Mouse (Mus musculus) heart, embryonic 13.5 days (tissue): ENCODE data around the gene Tmbim7. TPM values are rescaled to one million over a fixed set of nuclear protein-coding genes. Genes with fewer than 3 reads are reported as not detected.
A peak's percentile ranks its signal among the peaks of the same experiment; 100 is the strongest.
"Not testable (repeated sequence)": the region's sequence is repeated elsewhere in the genome, so short reads cannot be mapped to it uniquely, and the experiment has no call there.

Experiments used
- ATAC-seq: fragments of 200-750 bp; cut with Nextera tagmentation; 2 replicates; pipeline ENCODE4 v1.8.0; 2017; ENCODE audit warnings: moderate TSS enrichment; ENCODE audit not compliant: insufficient number of reproducible peaks, low FRiP score, low TSS enrichment; ENCODE audit errors: extremely low read depth
- H3K27ac ChIP-seq: fragments of 300-500 bp; sonication (generic); replicated peaks from 2 replicates; pipeline ENCODE4 v1.5.1; 2015; ENCODE audit warnings: moderate library complexity, mild to moderate bottlenecking, inconsistent platforms
- H3K27me3 ChIP-seq: fragments of 300-500 bp; sonication (generic); replicated peaks from 2 replicates; pipeline ENCODE4 v1.6.1; 2015; ENCODE audit warnings: mild to moderate bottlenecking, inconsistent platforms
- H3K36me3 ChIP-seq: fragments of 300-500 bp; sonication (generic); 2 replicates; pipeline ENCODE4 v1.6.1; 2015; ENCODE audit warnings: mild to moderate bottlenecking, inconsistent platforms
- H3K4me1 ChIP-seq: fragments of 300-500 bp; sonication (generic); 2 replicates; pipeline ENCODE4 v1.6.1; 2015; ENCODE audit warnings: inconsistent platforms
- H3K4me2 ChIP-seq: fragments of 300-500 bp; sonication (generic); 2 replicates; pipeline ENCODE4 v1.6.1; 2015; ENCODE audit warnings: inconsistent platforms, mild to moderate bottlenecking, moderate library complexity
- H3K4me3 ChIP-seq: fragments of 300-500 bp; sonication (generic); 2 replicates; pipeline ENCODE4 v1.5.1; 2015; ENCODE audit warnings: moderate library complexity, mild to moderate bottlenecking, inconsistent platforms
- H3K9ac ChIP-seq: fragments of 300-500 bp; sonication (generic); 2 replicates; pipeline ENCODE4 v1.6.1; 2015; ENCODE audit warnings: inconsistent platforms, mild to moderate bottlenecking, moderate library complexity
- H3K9me3 ChIP-seq: fragments of 300-500 bp; sonication (generic); 2 replicates; pipeline ENCODE4 v1.6.1; 2016; ENCODE audit warnings: inconsistent platforms
- WGBS: fragments of 180-500 bp; shearing (Covaris S2); methylation state at CpG from one replicate; pipeline ENCODE4 v1.1.7; 2015; ENCODE audit warnings: mixed read lengths; 5-methylcytosine and 5-hydroxymethylcytosine counted together
- polyA plus RNA-seq: library from polyadenylated mRNA; unstranded; fragments of >200 nt; fragmentation: Nextera tagmentation; extraction: Ambion mirVana; gene quantifications from 2 replicates; pipeline ENCODE4 v1.2.1, GENCODE M21; 2015

The Tmbim7 gene
- polyA plus RNA-seq = not detected in 2 replicates

GRCm38 (mm10) chr5:3650881-3651280 is at the start of gene Tmbim7:
Gene Tmbim7, plus strand, starts transcription at chr5:3651181.
- no peaks in the 10 kb centered on the region for H3K9me3 ChIP-seq
- H3K4me2 ChIP-seq = no peak within 1 kb of the TSS
- no peak within 1 kb of the TSS for H3K4me3 ChIP-seq
- no peaks in the 10 kb centered on the region for H3K27me3 ChIP-seq
- H3K36me3 ChIP-seq = no peaks in the 10 kb centered on the region
- H3K4me1 ChIP-seq = peaks cover 8% of the 10 kb centered on the region
- H3K9ac ChIP-seq = no peak within 1 kb of the TSS
- whole genome bisulfite sequencing = 71% methylated on average over 6 of the region's 6 CpGs
- ATAC-seq = no peak
- H3K27ac ChIP-seq = no peak within 1 kb of the TSS

- H3K27ac ChIP-seq = no peak overlapping the region
- WGBS = 91% methylated on average over 9 of the region's 9 CpGs
- H3K9me3 ChIP-seq = no peaks in the 10 kb centered on the region
- no peak overlapping the region for H3K4me2 ChIP-seq
- H3K4me3 ChIP-seq = no peak overlapping the region
- H3K4me1 ChIP-seq = no peaks in the 10 kb centered on the region
- H3K36me3 ChIP-seq = peaks cover 63% of the 10 kb centered on the region
- no peaks in the 10 kb centered on the region for H3K27me3 ChIP-seq
- ATAC-seq = no peak
- no peak overlapping the region for H3K9ac ChIP-seq
Observed at GRCm38 (mm10) chr5:3607114-3607513, 43.9 kb upstream of the Tmbim7 start.

- ATAC-seq = no peak
- Histone ChIP-seq H3K4me3 (no peak overlapping the region), H3K36me3 (peaks cover 66% of the 10 kb centered on the region), H3K27me3 (no peaks in the 10 kb centered on the region), H3K9me3 (no peaks in the 10 kb centered on the region), H3K4me2 (no peak overlapping the region), H3K27ac (no peak overlapping the region), H3K4me1 (no peaks in the 10 kb centered on the region), H3K9ac (no peak overlapping the region)
- WGBS = 89% methylated on average over 7 of the region's 7 CpGs
Observed at GRCm38 (mm10) chr5:3609241-3609640, 41.7 kb upstream of the Tmbim7 start.

GRCm38 (mm10) chr5:3611835-3612234 is 39.1 kb upstream of the Tmbim7 start:
- H3K27me3 ChIP-seq, H3K4me1 ChIP-seq, ATAC-seq, H3K9me3 ChIP-seq, H3K27ac ChIP-seq, H3K9ac ChIP-seq, H3K4me3 ChIP-seq, H3K4me2 ChIP-seq: not testable (repeated sequence)
- H3K36me3 ChIP-seq = peaks cover 61% of the 10 kb centered on the region
- 88% methylated on average over 2 of the region's 2 CpGs for WGBS

GRCm38 (mm10) chr5:3620486-3620885 is 30.5 kb upstream of the Tmbim7 start:
- peaks cover 75% of the 10 kb centered on the region for H3K36me3 ChIP-seq
- 84% methylated on average over 7 of the region's 7 CpGs for WGBS
- no peak overlapping the region for H3K27ac ChIP-seq

GRCm38 (mm10) chr5:3630055-3630454 is 20.9 kb upstream of the Tmbim7 start:
- Histone ChIP-seq H3K9ac (no peak overlapping the region), H3K4me3 (no peak overlapping the region), H3K4me1 (peaks cover 3% of the 10 kb centered on the region; the same call in 1 of the 2 replicates), H3K4me2 (no peak overlapping the region), H3K27me3 (no peaks in the 10 kb centered on the region), H3K27ac (no peak overlapping the region), H3K36me3 (peaks cover 67% of the 10 kb centered on the region), H3K9me3 (no peaks in the 10 kb centered on the region)
- no peak for ATAC-seq
- 87% methylated on average over 5 of the region's 5 CpGs for WGBS

More at GRCm38 (mm10) chr5:3620486-3620885, 30.5 kb upstream of the Tmbim7 start:
- ATAC-seq = no peak
- Histone ChIP-seq H3K4me3 (no peak overlapping the region), H3K4me1 (no peaks in the 10 kb centered on the region), H3K27me3 (no peaks in the 10 kb centered on the region), H3K9ac (no peak overlapping the region), H3K4me2 (no peak overlapping the region), H3K9me3 (no peaks in the 10 kb centered on the region)

- 66% methylated on average over 16 of the region's 16 CpGs for WGBS
- no peak for ATAC-seq
Observed at GRCm38 (mm10) chr5:3631512-3632271, 19.3 kb upstream of the Tmbim7 start.

GRCm38 (mm10) chr5:3632285-3632684 is 18.7 kb upstream of the Tmbim7 start:
- H3K9ac ChIP-seq = no peak overlapping the region
- peaks cover 64% of the 10 kb centered on the region for H3K36me3 ChIP-seq
- H3K4me1 ChIP-seq = peaks cover 3% of the 10 kb centered on the region; the same call in 1 of the 2 replicates
- H3K9me3 ChIP-seq = no peaks in the 10 kb centered on the region
- no peaks in the 10 kb centered on the region for H3K27me3 ChIP-seq
- no peak for ATAC-seq
- 71% methylated on average over 5 of the region's 5 CpGs for WGBS
- H3K27ac ChIP-seq = no peak overlapping the region
- H3K4me2 ChIP-seq = no peak overlapping the region
- no peak overlapping the region for H3K4me3 ChIP-seq

More at GRCm38 (mm10) chr5:3631512-3632271, 19.3 kb upstream of the Tmbim7 start:
- Histone ChIP-seq H3K36me3 (peaks cover 65% of the 10 kb centered on the region), H3K9ac (no peak overlapping the region), H3K27ac (0 out of 2 replicates have a peak overlapping the region, but pooled peaks have one; percentile 15), H3K4me3 (no peak overlapping the region), H3K27me3 (no peaks in the 10 kb centered on the region), H3K9me3 (no peaks in the 10 kb centered on the region), H3K4me1 (peaks cover 3% of the 10 kb centered on the region; the same call in 1 of the 2 replicates), H3K4me2 (no peak overlapping the region)

- Histone ChIP-seq H3K4me2 (no peak overlapping the region), H3K36me3 (peaks cover 69% of the 10 kb centered on the region), H3K4me1 (peaks cover 3% of the 10 kb centered on the region; the same call in 1 of the 2 replicates), H3K27me3 (no peaks in the 10 kb centered on the region), H3K9me3 (no peaks in the 10 kb centered on the region), H3K27ac (no peak overlapping the region), H3K4me3 (no peak overlapping the region), H3K9ac (no peak overlapping the region)
- ATAC-seq = no peak
- 89% methylated on average over 13 of the region's 13 CpGs for WGBS
Observed at GRCm38 (mm10) chr5:3633315-3633714, 17.7 kb upstream of the Tmbim7 start.

GRCm38 (mm10) chr5:3633951-3634350 is 17.0 kb upstream of the Tmbim7 start:
- no peaks in the 10 kb centered on the region for H3K27me3 ChIP-seq
- ATAC-seq = no peak
- 67% methylated on average over 4 of the region's 4 CpGs for WGBS
- H3K4me2 ChIP-seq = no peak overlapping the region
- H3K4me3 ChIP-seq = no peak overlapping the region
- H3K9ac ChIP-seq = no peak overlapping the region
- no peak overlapping the region for H3K27ac ChIP-seq
- H3K9me3 ChIP-seq = no peaks in the 10 kb centered on the region
- H3K4me1 ChIP-seq = peaks cover 3% of the 10 kb centered on the region; the same call in 1 of the 2 replicates
- peaks cover 67% of the 10 kb centered on the region for H3K36me3 ChIP-seq

GRCm38 (mm10) chr5:3635286-3635685 is 15.7 kb upstream of the Tmbim7 start:
- ATAC-seq = no peak
- 70% methylated on average over 8 of the region's 8 CpGs for WGBS
- peaks cover 3% of the 10 kb centered on the region; the same call in 1 of the 2 replicates for H3K4me1 ChIP-seq
- no peak overlapping the region for H3K9ac ChIP-seq
- H3K9me3 ChIP-seq = no peaks in the 10 kb centered on the region
- no peak overlapping the region for H3K4me2 ChIP-seq
- H3K27me3 ChIP-seq = no peaks in the 10 kb centered on the region
- peaks cover 68% of the 10 kb centered on the region for H3K36me3 ChIP-seq
- H3K27ac ChIP-seq = no peak overlapping the region
- no peak overlapping the region for H3K4me3 ChIP-seq

- no peaks in the 10 kb centered on the region for H3K9me3 ChIP-seq
- peaks cover 18% of the 10 kb centered on the region for H3K4me1 ChIP-seq
- WGBS = 92% methylated on average over 6 of the region's 6 CpGs
- H3K4me3 ChIP-seq = no peak overlapping the region
- H3K27me3 ChIP-seq = no peaks in the 10 kb centered on the region
- H3K27ac ChIP-seq = no peak overlapping the region
- no peak overlapping the region for H3K9ac ChIP-seq
- no peak for ATAC-seq
- no peak overlapping the region for H3K4me2 ChIP-seq
- peaks cover 54% of the 10 kb centered on the region for H3K36me3 ChIP-seq
Observed at GRCm38 (mm10) chr5:3644621-3645020, 6.4 kb upstream of the Tmbim7 start.
